Mouse (Mus musculus) liver, embryonic 14.5 days (tissue): ENCODE measurements around the gene Rabgap1l.

Experiments used
- CTCF ChIP-seq: IDR thresholded peaks from 2 replicates; pipeline ENCODE4 v1.5.1; 2016; ENCODE audit warnings: antibody characterized with exemption, low read depth, control low read depth
- EP300 ChIP-seq: IDR thresholded peaks from 2 replicates; pipeline ENCODE4 v1.6.1; 2016; ENCODE audit warnings: antibody characterized with exemption, low read depth

DNA sequence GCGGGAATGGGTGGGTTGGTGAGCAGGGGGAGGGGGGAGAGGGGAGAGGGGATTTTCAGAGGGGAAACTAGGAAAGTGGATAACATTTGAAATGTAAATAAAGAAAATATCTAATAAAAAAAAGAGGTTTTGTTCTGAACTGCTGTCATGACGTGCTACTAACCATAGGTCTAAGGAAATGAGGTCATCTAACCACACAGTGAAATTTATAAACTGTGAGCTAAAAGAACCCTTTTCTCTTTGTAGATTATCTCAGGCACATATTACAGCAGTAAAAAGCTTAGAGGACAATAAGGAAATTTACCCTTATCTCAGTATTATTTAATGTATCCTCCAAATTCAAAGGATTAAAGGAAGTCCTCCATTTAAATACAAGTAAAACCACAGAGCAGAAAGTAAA lies 396.0 kb downstream of the Rabgap1l start:
- TF ChIP-seq CTCF, result no peak
- TF ChIP-seq EP300, result no peak
